Mouse (Mus musculus) intestine, embryonic 14.5 days (tissue): ENCODE data around the gene Ptprg. TPM values are rescaled to one million over a fixed set of nuclear protein-coding genes. Genes with fewer than 3 reads are reported as not detected.

ENCODE experiments used
- ATAC-seq: fragments of 200-750 bp; cut with Nextera tagmentation; replicated peaks from 2 replicates; pipeline ENCODE4 v1.8.0; 2017; ENCODE audit warnings: low read depth, moderate number of reproducible peaks, moderate TSS enrichment, moderate library complexity; ENCODE audit not compliant: low FRiP score, low TSS enrichment
- DNase-seq: peaks from one replicate; pipeline ENCODE4 v3.0.0-alpha.2; 2018; ENCODE audit warnings: low spot score
- H3K27ac ChIP-seq: fragments of 300-500 bp; sonication (generic); 2 replicates; pipeline ENCODE4 v1.5.1; 2014; ENCODE audit warnings: low read depth, mild to moderate bottlenecking, control low read depth
- H3K27me3 ChIP-seq: fragments of 300-500 bp; sonication (generic); replicated peaks from 2 replicates; pipeline ENCODE4 v1.6.1; 2014; ENCODE audit warnings: low read length, control low read depth; ENCODE audit not compliant: control insufficient read depth, insufficient read depth
- H3K36me3 ChIP-seq: fragments of 300-500 bp; sonication (generic); 2 replicates; pipeline ENCODE4 v1.6.1; 2014; ENCODE audit warnings: low read length, control low read depth; ENCODE audit not compliant: control insufficient read depth, insufficient read depth
- H3K4me1 ChIP-seq: fragments of 300-500 bp; sonication (generic); replicated peaks from 2 replicates; pipeline ENCODE4 v1.6.1; 2014; ENCODE audit warnings: low read length, control low read depth, mixed read lengths; ENCODE audit not compliant: control insufficient read depth, insufficient read depth
- H3K4me2 ChIP-seq: fragments of 300-500 bp; sonication (generic); 2 replicates; pipeline ENCODE4 v1.6.1; 2014; ENCODE audit warnings: low read length
- H3K4me3 ChIP-seq: fragments of 300-500 bp; sonication (generic); 2 replicates; pipeline ENCODE4 v1.5.1; 2014; ENCODE audit warnings: low read depth, low read length, control low read depth, mixed read lengths
- H3K9ac ChIP-seq: fragments of 300-500 bp; sonication (generic); 2 replicates; pipeline ENCODE4 v1.6.1; 2014; ENCODE audit warnings: mild to moderate bottlenecking, low read length
- H3K9me3 ChIP-seq: fragments of 300-500 bp; sonication (generic); 2 replicates; pipeline ENCODE4 v1.6.1; 2016; ENCODE audit warnings: low read length, control low read depth; ENCODE audit not compliant: control insufficient read depth
- WGBS: fragments of 180-500 bp; shearing (Covaris S2); extraction: QIAGEN DNeasy Blood & Tissue Kit; methylation state at CpG from one replicate; pipeline ENCODE4 v1.1.7; 2014; 5-methylcytosine and 5-hydroxymethylcytosine counted together
- polyA plus RNA-seq: library from polyadenylated mRNA; unstranded; fragments of >200 nt; fragmentation: Nextera tagmentation; extraction: Ambion mirVana; gene quantifications from 2 replicates; pipeline ENCODE4 v1.2.1, GENCODE M21; 2014

The Ptprg gene
- polyA plus RNA-seq, 1 experiment from 2014 or later = 25.1 TPM

- DNase-seq (no peak), ATAC-seq (no peak)
- Histone ChIP-seq H3K27ac (no peak overlapping the region), H3K36me3 (no peaks in the 10 kb centered on the region), H3K4me2 (no peak overlapping the region), H3K4me1 (no peaks in the 10 kb centered on the region; the same call in 1 of the 2 replicates), H3K27me3 (no peaks in the 10 kb centered on the region), H3K9ac (no peak overlapping the region), H3K9me3 (no peaks in the 10 kb centered on the region), H3K4me3 (no peak overlapping the region)
Measured at GRCm38 (mm10) chr14:11732376-11732775, 179.0 kb downstream of the Ptprg start.

GRCm38 (mm10) chr14:11743726-11744125 is 190.4 kb downstream of the Ptprg start:
- Histone ChIP-seq H3K27ac (no peak overlapping the region), H3K27me3 (no peaks in the 10 kb centered on the region), H3K4me3 (no peak overlapping the region), H3K9me3 (no peaks in the 10 kb centered on the region), H3K4me1 (no peaks in the 10 kb centered on the region), H3K36me3 (no peaks in the 10 kb centered on the region), H3K4me2 (no peak overlapping the region), H3K9ac (no peak overlapping the region)
- ATAC-seq (no peak), DNase-seq (no peak)
- WGBS = 94% methylated on average over 1 of the region's 1 CpGs

- Histone ChIP-seq H3K4me2 (no peak overlapping the region), H3K4me1 (no peaks in the 10 kb centered on the region), H3K36me3 (no peaks in the 10 kb centered on the region), H3K27me3 (no peaks in the 10 kb centered on the region), H3K9ac (no peak overlapping the region), H3K4me3 (no peak overlapping the region), H3K27ac (no peak overlapping the region), H3K9me3 (no peaks in the 10 kb centered on the region)
- ATAC-seq (no peak), DNase-seq (no peak)
- 73% methylated on average over 8 of the region's 8 CpGs for WGBS
Measured at GRCm38 (mm10) chr14:11752678-11753077, 199.3 kb downstream of the Ptprg start.

GRCm38 (mm10) chr14:11754656-11755055 is 201.3 kb downstream of the Ptprg start:
- Histone ChIP-seq H3K36me3 (no peaks in the 10 kb centered on the region), H3K4me3 (no peak overlapping the region), H3K4me1 (no peaks in the 10 kb centered on the region), H3K9ac (no peak overlapping the region), H3K27me3 (no peaks in the 10 kb centered on the region), H3K4me2 (no peak overlapping the region), H3K27ac (no peak overlapping the region), H3K9me3 (no peaks in the 10 kb centered on the region)
- DNase-seq = no peak
- no peak for ATAC-seq
- WGBS = 82% methylated on average over 4 of the region's 4 CpGs

GRCm38 (mm10) chr14:11758185-11758584 is 204.9 kb downstream of the Ptprg start:
- no peak overlapping the region for H3K4me3 ChIP-seq
- H3K9ac ChIP-seq = no peak overlapping the region
- 88% methylated on average over 6 of the region's 6 CpGs for WGBS
- no peak for DNase-seq
- no peak overlapping the region for H3K4me2 ChIP-seq
- ATAC-seq = no peak
- no peaks in the 10 kb centered on the region for H3K9me3 ChIP-seq
- H3K4me1 ChIP-seq = no peaks in the 10 kb centered on the region
- no peak overlapping the region for H3K27ac ChIP-seq
- H3K36me3 ChIP-seq = no peaks in the 10 kb centered on the region
- no peaks in the 10 kb centered on the region for H3K27me3 ChIP-seq

- Histone ChIP-seq H3K4me1 (no peaks in the 10 kb centered on the region), H3K4me3 (no peak overlapping the region), H3K27me3 (no peaks in the 10 kb centered on the region), H3K9ac (no peak overlapping the region), H3K4me2 (no peak overlapping the region), H3K27ac (no peak overlapping the region), H3K36me3 (no peaks in the 10 kb centered on the region), H3K9me3 (no peaks in the 10 kb centered on the region)
- no peak for ATAC-seq
- DNase-seq = no peak
- 90% methylated on average over 1 of the region's 1 CpGs for WGBS
Measured at GRCm38 (mm10) chr14:11759356-11759755, 206.0 kb downstream of the Ptprg start.

- ATAC-seq (no peak), DNase-seq (no peak)
- Histone ChIP-seq H3K36me3 (no peaks in the 10 kb centered on the region), H3K27ac (no peak overlapping the region), H3K9ac (no peak overlapping the region), H3K4me1 (no peaks in the 10 kb centered on the region), H3K4me3 (no peak overlapping the region), H3K4me2 (no peak overlapping the region), H3K27me3 (no peaks in the 10 kb centered on the region), H3K9me3 (no peaks in the 10 kb centered on the region)
- 53% methylated on average over 7 of the region's 7 CpGs for WGBS
Measured at GRCm38 (mm10) chr14:11762995-11763394, 209.7 kb downstream of the Ptprg start.

- Histone ChIP-seq H3K9ac (no peak overlapping the region), H3K4me1 (peaks cover 4% of the 10 kb centered on the region; the same call in 1 of the 2 replicates), H3K9me3 (no peaks in the 10 kb centered on the region), H3K27me3 (no peaks in the 10 kb centered on the region), H3K27ac (no peak overlapping the region), H3K36me3 (no peaks in the 10 kb centered on the region), H3K4me2 (no peak overlapping the region), H3K4me3 (no peak overlapping the region)
- ATAC-seq (no peak), DNase-seq (no peak)
- 63% methylated on average over 5 of the region's 5 CpGs for WGBS
Measured at GRCm38 (mm10) chr14:11772736-11773135, 219.4 kb downstream of the Ptprg start.

GRCm38 (mm10) chr14:11774476-11775037 is 221.2 kb downstream of the Ptprg start:
- WGBS = 34% methylated on average over 4 of the region's 4 CpGs
- H3K4me2 ChIP-seq = no peak overlapping the region
- no peaks in the 10 kb centered on the region for H3K27me3 ChIP-seq
- H3K4me1 ChIP-seq = peaks cover 4% of the 10 kb centered on the region; the same call in 1 of the 2 replicates
- no peak for ATAC-seq
- no peak for DNase-seq
- no peaks in the 10 kb centered on the region for H3K9me3 ChIP-seq
- no peak overlapping the region for H3K27ac ChIP-seq
- no peaks in the 10 kb centered on the region for H3K36me3 ChIP-seq
- H3K9ac ChIP-seq = no peak overlapping the region
- no peak overlapping the region for H3K4me3 ChIP-seq
